Mouse (Mus musculus) liver, adult (tissue): ENCODE measurements at regions not wholly inside any gene's neighbourhood (a gene's known extent, or its start where the extent isn't known, plus 50 kb on each side); places are given as distances from the start of the nearest gene placed in this dataset.

ENCODE experiments used
- GATA4 ChIP-seq: IDR thresholded peaks from 2 replicates; pipeline ENCODE4 v1.6.1; 2014; ENCODE audit warnings: mild to moderate bottlenecking, low read length; ENCODE audit not compliant: insufficient replicate concordance

GRCm38 (mm10) chr10:67747461-67747860 lies 165.0 kb downstream of the Zfp365 start:
- no peak for TF ChIP-seq GATA4

GRCm38 (mm10) chr10:67746140-67746539 lies 166.3 kb downstream of the Zfp365 start:
- TF ChIP-seq GATA4, result no peak

DNA sequence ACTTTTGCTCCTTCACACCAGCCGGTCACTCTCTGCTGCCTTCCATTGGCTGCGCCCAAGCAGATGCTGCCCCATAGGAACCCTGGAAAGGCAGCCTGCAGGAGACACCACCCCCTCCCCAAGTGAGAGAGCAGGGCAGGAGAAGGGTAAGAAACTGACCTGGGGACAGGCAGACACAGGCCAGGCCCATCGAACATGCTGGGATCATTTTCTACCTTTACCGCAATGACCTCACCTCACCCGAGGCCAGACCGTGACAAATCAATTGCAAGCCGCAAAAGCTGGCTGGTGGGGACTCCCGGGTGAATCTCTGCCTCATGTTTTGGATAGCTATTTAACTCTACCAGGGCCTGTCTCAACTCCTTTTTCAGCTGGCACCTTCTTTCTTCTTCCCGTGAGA lies 168.9 kb downstream of the Zfp365 start:
- no peak for TF ChIP-seq GATA4

DNA sequence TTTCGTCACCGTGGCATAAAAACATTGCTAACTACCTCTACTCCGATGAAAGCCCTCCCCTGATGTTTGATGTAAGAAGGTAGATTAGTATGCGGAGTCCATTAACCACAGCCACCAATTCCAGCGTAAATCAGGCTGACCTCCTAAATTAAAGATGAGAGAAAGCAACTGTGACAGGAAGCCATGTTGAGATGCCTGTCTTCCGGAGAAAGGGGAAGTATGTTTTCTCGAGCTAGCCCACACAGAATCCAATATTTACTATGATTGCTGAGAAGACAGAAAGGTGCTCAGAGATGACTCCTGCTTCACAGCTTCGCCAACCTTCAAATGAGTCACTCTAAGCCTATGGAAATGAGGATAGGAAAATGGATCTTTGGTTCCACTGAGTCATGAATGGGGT lies 169.6 kb downstream of the Zfp365 start:
- no peak for TF ChIP-seq GATA4

GRCm38 (mm10) chr10:67742305-67742704 lies 170.2 kb downstream of the Zfp365 start:
- no peak for TF ChIP-seq GATA4

DNA sequence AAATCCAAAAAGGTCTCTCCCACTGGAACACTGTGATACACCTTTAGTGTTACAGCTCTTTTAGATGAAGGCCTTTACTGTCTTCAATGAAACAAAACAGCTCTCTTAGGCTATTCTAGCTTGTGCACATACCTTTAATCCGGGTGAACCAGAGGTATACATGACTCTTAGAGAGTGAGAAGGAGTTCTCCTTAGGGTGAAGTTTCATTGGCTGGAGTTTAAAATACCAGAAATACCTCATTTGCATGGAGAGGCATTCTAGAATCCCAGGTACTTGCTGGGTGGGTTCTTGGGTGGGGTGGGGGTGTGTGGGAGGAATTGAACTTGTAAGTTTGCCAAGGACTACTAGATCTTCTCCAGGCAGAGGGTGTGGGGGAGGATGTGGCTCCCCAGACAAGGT lies 173.3 kb downstream of the Zfp365 start:
- TF ChIP-seq GATA4, result no peak

GRCm38 (mm10) chr10:67736636-67737035 lies 175.8 kb downstream of the Zfp365 start:
- TF ChIP-seq GATA4, result no peak

GRCm38 (mm10) chr10:67731577-67731976 lies 180.9 kb downstream of the Zfp365 start:
- no peak for TF ChIP-seq GATA4

DNA sequence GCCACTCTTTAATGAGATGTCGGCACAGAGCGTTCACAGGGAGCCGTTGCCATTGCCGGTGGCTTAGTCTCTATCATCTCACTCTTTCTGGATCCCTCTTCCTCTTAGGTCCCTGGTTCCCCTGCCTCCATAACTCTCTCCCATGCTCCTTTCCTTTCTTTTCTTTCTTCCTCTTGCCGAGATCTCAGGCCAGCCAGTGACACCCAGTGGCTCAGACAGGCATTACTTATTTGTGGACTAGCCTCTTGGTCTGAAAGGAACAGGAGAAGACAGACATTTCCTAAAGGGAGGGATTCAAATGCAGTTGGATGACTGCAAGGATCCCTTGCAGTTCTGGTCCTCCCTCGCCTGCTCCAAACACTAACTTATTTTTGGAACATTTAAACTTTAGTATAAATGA lies 180.5 kb upstream of the Ado start:
- no peak for TF ChIP-seq GATA4

- no peak for TF ChIP-seq GATA4
Measured at GRCm38 (mm10) chr10:67727580-67727979, 178.8 kb upstream of the Ado start.

GRCm38 (mm10) chr10:67726796-67727195 lies 178.0 kb upstream of the Ado start:
- no peak for TF ChIP-seq GATA4

- no peak for TF ChIP-seq GATA4
Measured at GRCm38 (mm10) chr10:67726351-67726750, 177.6 kb upstream of the Ado start.

DNA sequence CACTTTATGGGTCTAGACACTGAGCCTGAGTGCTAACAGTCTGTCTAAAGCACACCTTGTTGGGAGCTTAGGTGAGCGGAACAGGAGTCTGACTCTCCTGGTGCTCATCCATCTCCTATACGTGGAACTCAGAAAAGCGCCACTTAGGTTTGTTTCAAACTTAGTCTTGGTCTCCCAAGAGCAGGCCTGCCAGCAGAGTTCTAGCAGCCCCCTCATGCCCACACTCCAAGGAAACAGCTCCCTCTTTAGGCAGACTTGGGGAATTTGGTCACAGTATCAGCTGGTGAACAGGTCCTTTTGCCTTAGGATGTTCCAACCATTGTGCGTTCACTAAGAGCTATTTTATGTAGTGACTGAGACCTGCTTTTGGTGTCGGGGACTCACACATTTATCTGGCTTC lies 173.0 kb upstream of the Ado start:
- no peak for TF ChIP-seq GATA4

GRCm38 (mm10) chr10:67717506-67717905 lies 168.8 kb upstream of the Ado start:
- TF ChIP-seq GATA4, result no peak

DNA sequence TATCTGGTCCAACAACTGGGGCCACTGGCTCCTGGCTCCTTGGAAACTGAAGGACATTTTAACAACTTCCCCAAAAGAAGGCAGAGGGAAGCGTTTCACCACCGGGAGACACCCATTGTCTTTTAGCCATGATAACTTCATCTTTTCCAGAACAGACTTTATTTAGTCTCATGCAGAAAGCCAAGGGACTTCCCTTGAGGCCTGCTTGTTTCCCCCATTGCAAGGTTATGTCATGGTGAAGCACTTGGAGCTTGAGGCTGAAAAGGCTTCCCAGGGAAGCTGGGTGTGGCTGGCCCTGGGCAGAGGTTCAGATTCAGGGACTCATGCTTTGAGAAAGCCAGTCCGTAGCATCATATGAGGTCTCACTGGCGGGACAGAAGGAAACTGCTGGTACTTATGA lies 166.3 kb upstream of the Ado start:
- TF ChIP-seq GATA4, result no peak

DNA sequence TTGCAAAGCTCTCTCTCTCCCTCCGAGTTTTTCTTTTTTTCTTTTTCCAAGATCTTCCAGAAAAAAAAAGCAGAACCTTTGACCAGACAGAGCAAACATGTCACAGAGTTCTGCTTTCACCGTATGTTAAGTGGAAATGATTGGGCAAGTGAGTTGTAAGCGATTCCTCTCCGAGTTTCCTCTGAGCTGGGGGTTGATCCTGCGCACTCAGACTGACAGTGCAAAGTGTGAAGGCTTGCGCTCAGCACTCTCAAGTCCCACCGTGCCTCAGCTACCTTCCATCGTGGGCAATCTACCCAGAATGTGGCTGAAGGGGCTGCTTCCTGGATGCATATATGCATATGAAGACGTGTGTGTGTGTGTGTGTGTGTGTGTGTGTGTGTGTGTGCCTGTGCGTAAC lies 164.3 kb upstream of the Ado start:
- TF ChIP-seq GATA4, result no peak

DNA sequence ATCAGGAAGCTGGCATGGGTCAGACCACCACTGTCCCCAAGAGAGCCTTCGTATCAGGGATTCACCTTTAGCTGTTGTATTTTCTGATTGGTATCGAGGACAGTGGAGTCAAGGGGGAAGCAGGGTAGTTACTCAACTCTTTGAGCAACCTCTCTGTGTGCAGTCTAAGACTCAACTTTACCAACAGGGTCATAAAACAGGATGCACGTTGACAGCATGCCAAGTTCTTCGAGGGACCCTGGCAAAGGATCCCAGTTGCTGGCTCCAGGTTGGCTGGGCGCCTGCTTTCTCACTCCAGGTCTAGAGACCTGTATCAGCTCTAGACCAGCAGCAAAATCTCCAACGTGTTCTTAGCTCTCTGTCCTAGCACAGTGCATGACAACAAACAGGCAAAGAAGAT lies 163.9 kb upstream of the Ado start:
- TF ChIP-seq GATA4, result no peak

GRCm38 (mm10) chr10:67711961-67712360 lies 163.2 kb upstream of the Ado start:
- TF ChIP-seq GATA4, result no peak
